Comparison of ENCODE assay signal across 8 mouse cellular contexts in genomic region chr17:29464068-29464467, GRCm38 (mm10). TPM values are rescaled to one million over a fixed set of nuclear protein-coding genes. Genes with fewer than 3 reads are reported as not detected.
DNase-seq lines count a peak whose midpoint lies in the region; ATAC-seq lines count a peak whose summit lies in the region.

No protein-coding gene starts in this region.

- peak overlapping the region; percentile 66 for H3K4me2 ChIP-seq in lung, embryonic 16.5 days (ENCODE audit: low read depth, low read length)
- H3K4me2 ChIP-seq in forebrain, embryonic 12.5 days, result peak overlapping the region; percentile 52
- H3K4me2 ChIP-seq in stomach, embryonic 14.5 days (replicated peaks; ENCODE audit: low read depth, low read length), result peak overlapping the region; percentile 46

- H3K9ac ChIP-seq in lung, embryonic 16.5 days (ENCODE audit: low read length), result peak overlapping the region; percentile 64
- H3K9ac ChIP-seq in forebrain, embryonic 12.5 days, result peak overlapping the region; percentile 30
- no peak overlapping the region; the same call in 1 of the 2 replicates for H3K9ac ChIP-seq in stomach, embryonic 14.5 days (replicated peaks; ENCODE audit: low read depth, low read length)

- ATAC-seq in lung, embryonic 16.5 days (ENCODE audit: low read depth), result peak; percentile 81
- peak; percentile 75 for ATAC-seq in forebrain, embryonic 12.5 days (ENCODE audit: low FRiP score)
- peak; percentile 85; the same call in 1 of the 2 replicates for ATAC-seq in stomach, embryonic 14.5 days (ENCODE audit: insufficient number of reproducible peaks, insufficient read depth, low FRiP score, low read depth)

- H3K36me3 ChIP-seq in lung, embryonic 16.5 days (ENCODE audit: control insufficient read depth, insufficient read depth, low read length), result no peaks in the 10 kb centered on the region
- H3K36me3 ChIP-seq in forebrain, embryonic 12.5 days (replicated peaks), result no peaks in the 10 kb centered on the region
- no peaks in the 10 kb centered on the region for H3K36me3 ChIP-seq in stomach, embryonic 14.5 days (ENCODE audit: control insufficient read depth, insufficient read depth, low read length)

- peaks cover 50% of the 10 kb centered on the region for H3K4me1 ChIP-seq in lung, embryonic 16.5 days (replicated peaks; ENCODE audit: control insufficient read depth, insufficient read depth, low read length)
- H3K4me1 ChIP-seq in forebrain, embryonic 12.5 days, result peaks cover 58% of the 10 kb centered on the region
- peaks cover 33% of the 10 kb centered on the region for H3K4me1 ChIP-seq in stomach, embryonic 14.5 days (ENCODE audit: control insufficient read depth, insufficient read depth, low read length)

- H3K27me3 ChIP-seq in lung, embryonic 16.5 days (ENCODE audit: control insufficient read depth, insufficient read depth, low read depth, low read length), result no peaks in the 10 kb centered on the region
- H3K27me3 ChIP-seq in forebrain, embryonic 12.5 days, result no peaks in the 10 kb centered on the region
- H3K27me3 ChIP-seq in stomach, embryonic 14.5 days (ENCODE audit: control insufficient read depth, insufficient read depth, low read length), result no peaks in the 10 kb centered on the region

- no peak for DNase-seq in lung, postnatal 4 days
- DNase-seq in liver, result peak; percentile 66
- DNase-seq in frontal cortex, postnatal 25 days (ENCODE audit: low spot score in 2 of 2), result no peak
- no peak for DNase-seq in thymus, postnatal 36 days
- DNase-seq in adrenal gland, postnatal 36 days, result no peak

- 2% methylated on average over 14 of the region's 14 CpGs for WGBS in lung, embryonic 16.5 days
- 0% methylated on average over 14 of the region's 14 CpGs for WGBS in forebrain, embryonic 12.5 days
- 2% methylated on average over 14 of the region's 14 CpGs for WGBS in stomach, embryonic 14.5 days

- no peaks in the 10 kb centered on the region for H3K9me3 ChIP-seq in lung, embryonic 16.5 days (ENCODE audit: control insufficient read depth, low read length)
- no peaks in the 10 kb centered on the region for H3K9me3 ChIP-seq in forebrain, embryonic 12.5 days
- H3K9me3 ChIP-seq in stomach, embryonic 14.5 days (ENCODE audit: control insufficient read depth, low read depth, low read length), result no peaks in the 10 kb centered on the region

- peak overlapping the region; percentile 41 for H3K4me3 ChIP-seq in lung, embryonic 16.5 days (ENCODE audit: low read length)
- peak overlapping the region; percentile 20 for H3K4me3 ChIP-seq in forebrain, embryonic 12.5 days (replicated peaks)
- H3K4me3 ChIP-seq in stomach, embryonic 14.5 days (ENCODE audit: low read depth, low read length), result peak overlapping the region; percentile 20

- peak overlapping the region; percentile 78 for H3K27ac ChIP-seq in lung, embryonic 16.5 days (ENCODE audit: low read length)
- peak overlapping the region; percentile 83 for H3K27ac ChIP-seq in forebrain, embryonic 12.5 days
- H3K27ac ChIP-seq in stomach, embryonic 14.5 days (ENCODE audit: low read length), result peak overlapping the region; percentile 92

RNA-seq across cellular contexts. Expression of gene Pim1, which starts 26.5 kb away (rescaled TPM):
- polyA plus RNA-seq in lung, embryonic 16.5 days (2015; fragmentation: Nextera tagmentation; extraction: Ambion mirVana), result 15.6 and 16.6 TPM in 2 replicates
- 18.9 and 22.6 TPM in 2 replicates for polyA plus RNA-seq in forebrain, embryonic 12.5 days (2016; fragmentation: Nextera tagmentation; extraction: Ambion mirVana)
- polyA plus RNA-seq in stomach, embryonic 14.5 days (2014; fragmentation: Nextera tagmentation; extraction: Ambion mirVana), result 10.1 TPM in 2 replicates
- total RNA-seq in adrenal gland, postnatal 36 days (2021), result 100 to 1,000 TPM; 162 to 206 TPM
